Mouse (Mus musculus) common myeloid progenitor, adult 5-6 weeks (primary cell): ENCODE data around the gene Map7d1. TPM values are rescaled to one million over a fixed set of nuclear protein-coding genes. Genes with fewer than 3 reads are reported as not detected.

ENCODE experiments used
- ATAC-seq: replicated peaks from 2 replicates; pipeline ENCODE4 v1.8.0; 2016; ENCODE audit warnings: low read depth, mild to moderate bottlenecking, moderate TSS enrichment, inconsistent platforms; ENCODE audit not compliant: poor library complexity, severe bottlenecking
- total RNA-seq: library from RNA; stranded (forward); fragments of 200-1000, 187-1606 nt; gene quantifications from 2 replicates; pipeline ENCODE4 v1.2.3, GENCODE M21; 2017

Map7d1 gene
- total RNA-seq, 1 experiment from 2014 or later: 32.3 TPM

GRCm38 (mm10) chr4:126205386-126205785 lies 50.8 kb downstream of the Map7d1 start:
- ATAC-seq: no peak

- no peak for ATAC-seq
Observed at GRCm38 (mm10) chr4:126204661-126205230, 51.4 kb downstream of the Map7d1 start.

- ATAC-seq: no peak
Observed at GRCm38 (mm10) chr4:126204016-126204415, 52.1 kb downstream of the Map7d1 start.

- ATAC-seq: no peak
Observed at GRCm38 (mm10) chr4:126203336-126203895, 52.7 kb downstream of the Map7d1 start.

GRCm38 (mm10) chr4:126202303-126203181 lies 53.6 kb downstream of the Map7d1 start, which contains the start of gene Thrap3:
Gene Thrap3, minus strand, starts transcription at chr4:126202760.
- peak; percentile 85 for ATAC-seq

- peak; percentile 37 for ATAC-seq
Observed at GRCm38 (mm10) chr4:126201514-126202302, 54.4 kb downstream of the Map7d1 start.

- no peak for ATAC-seq
Observed at GRCm38 (mm10) chr4:126200656-126201055, 55.5 kb downstream of the Map7d1 start.

- ATAC-seq: no peak
Observed at GRCm38 (mm10) chr4:126200036-126200435, 56.1 kb downstream of the Map7d1 start.

- ATAC-seq: no peak
Observed at GRCm38 (mm10) chr4:126199556-126199955, 56.6 kb downstream of the Map7d1 start.

- no peak for ATAC-seq
Observed at GRCm38 (mm10) chr4:126197485-126197884, 58.7 kb downstream of the Map7d1 start.

- ATAC-seq: 0 out of 2 replicates have a peak, but pooled peaks have one; percentile 30
Observed at GRCm38 (mm10) chr4:126194916-126195315, 61.2 kb downstream of the Map7d1 start.

- ATAC-seq: no peak
Observed at GRCm38 (mm10) chr4:126194216-126194615, 61.9 kb downstream of the Map7d1 start.

GRCm38 (mm10) chr4:126190636-126191035 lies 65.5 kb downstream of the Map7d1 start:
- no peak for ATAC-seq

GRCm38 (mm10) chr4:126187096-126187495 lies 69.0 kb downstream of the Map7d1 start:
- ATAC-seq: no peak

GRCm38 (mm10) chr4:126183034-126183433 lies 73.1 kb downstream of the Map7d1 start:
- no peak for ATAC-seq

Other genes starting within 250 kb of the Map7d1 start
- gene Csf3r, start 231.8 kb downstream of the Map7d1 start, total RNA-seq: 33.3 and 34.0 TPM in 2 replicates
- 62.6 and 83.8 TPM in 2 replicates for gene Mrps15, start 209.4 kb downstream of the Map7d1 start, total RNA-seq
- gene Oscp1, start 197.8 kb downstream of the Map7d1 start, total RNA-seq: 1.6 and 7.5 TPM in 2 replicates
- gene Lsm10, start 159.7 kb downstream of the Map7d1 start, total RNA-seq: 14.9 and 15.8 TPM in 2 replicates
- gene Stk40, start 152.4 kb downstream of the Map7d1 start, total RNA-seq: 10.6 and 11.7 TPM in 2 replicates
- gene Eva1b, start 108.6 kb downstream of the Map7d1 start, total RNA-seq: 0.68 and 1.0 TPM in 2 replicates
- not detected in 2 replicates for gene Sh3d21, start 92.9 kb downstream of the Map7d1 start, total RNA-seq
- gene Thrap3, start 53.6 kb downstream of the Map7d1 start, total RNA-seq: 331 and 353 TPM in 2 replicates
- gene Trappc3, start 6.0 kb upstream of the Map7d1 start, total RNA-seq: 55.7 and 63.9 TPM in 2 replicates
- gene Col8a2, start 30.4 kb upstream of the Map7d1 start, total RNA-seq: not detected in 2 replicates
- gene Adprhl2, start 65.4 kb upstream of the Map7d1 start, total RNA-seq: 26.0 and 28.7 TPM in 2 replicates
- gene Tekt2, start 69.3 kb upstream of the Map7d1 start, total RNA-seq: not detected in 2 replicates
- 8.7 and 12.8 TPM in 2 replicates for gene Ago3, start 173.2 kb upstream of the Map7d1 start, total RNA-seq
- 30.8 and 37.4 TPM in 2 replicates for gene Ago1, start 212.2 kb upstream of the Map7d1 start, total RNA-seq